Mouse (Mus musculus) midbrain, embryonic 13.5 days (tissue): ENCODE measurements at regions not wholly inside any gene's neighbourhood (a gene's known extent, or its start where the extent isn't known, plus 50 kb on each side); places are given as distances from the start of the nearest gene placed in this dataset.
A peak's percentile ranks its signal among the peaks of the same experiment; 100 is the strongest.
"Not testable (repeated sequence)": the region's sequence is repeated elsewhere in the genome, so short reads cannot be mapped to it uniquely, and the experiment has no call there.

Experiments
- ATAC-seq: fragments of 200-750 bp; cut with Nextera tagmentation; 2 replicates; pipeline ENCODE4 v1.8.0; 2017; ENCODE audit warnings: mild to moderate bottlenecking, moderate TSS enrichment, moderate library complexity
- H3K27ac ChIP-seq: fragments of 300-500 bp; sonication (generic); 2 replicates; pipeline ENCODE4 v1.5.1; 2015; ENCODE audit warnings: inconsistent platforms, mild to moderate bottlenecking, moderate library complexity
- H3K27me3 ChIP-seq: fragments of 300-500 bp; sonication (generic); 2 replicates; pipeline ENCODE4 v1.6.1; 2015; ENCODE audit warnings: mild to moderate bottlenecking, inconsistent platforms
- H3K36me3 ChIP-seq: fragments of 300-500 bp; sonication (generic); 2 replicates; pipeline ENCODE4 v1.6.1; 2015; ENCODE audit warnings: mild to moderate bottlenecking, inconsistent platforms
- H3K4me1 ChIP-seq: fragments of 300-500 bp; sonication (generic); replicated peaks from 2 replicates; pipeline ENCODE4 v1.6.1; 2015; ENCODE audit warnings: inconsistent platforms
- H3K4me2 ChIP-seq: fragments of 300-500 bp; sonication (generic); replicated peaks from 2 replicates; pipeline ENCODE4 v1.6.1; 2015; ENCODE audit warnings: moderate library complexity, mild to moderate bottlenecking, inconsistent platforms
- H3K4me3 ChIP-seq: fragments of 300-500 bp; sonication (generic); replicated peaks from 2 replicates; pipeline ENCODE4 v1.5.1; 2015; ENCODE audit warnings: mild to moderate bottlenecking, inconsistent platforms
- H3K9ac ChIP-seq: fragments of 300-500 bp; sonication (generic); replicated peaks from 2 replicates; pipeline ENCODE4 v1.6.1; 2015; ENCODE audit warnings: mild to moderate bottlenecking, inconsistent platforms
- H3K9me3 ChIP-seq: fragments of 300-500 bp; sonication (generic); 2 replicates; pipeline ENCODE4 v1.6.1; 2016; ENCODE audit warnings: mild to moderate bottlenecking, inconsistent platforms
- WGBS: fragments of 180-500 bp; shearing (Covaris S2); methylation state at CpG from one replicate; pipeline ENCODE4 v1.1.7; 2015; 5-methylcytosine and 5-hydroxymethylcytosine counted together

DNA sequence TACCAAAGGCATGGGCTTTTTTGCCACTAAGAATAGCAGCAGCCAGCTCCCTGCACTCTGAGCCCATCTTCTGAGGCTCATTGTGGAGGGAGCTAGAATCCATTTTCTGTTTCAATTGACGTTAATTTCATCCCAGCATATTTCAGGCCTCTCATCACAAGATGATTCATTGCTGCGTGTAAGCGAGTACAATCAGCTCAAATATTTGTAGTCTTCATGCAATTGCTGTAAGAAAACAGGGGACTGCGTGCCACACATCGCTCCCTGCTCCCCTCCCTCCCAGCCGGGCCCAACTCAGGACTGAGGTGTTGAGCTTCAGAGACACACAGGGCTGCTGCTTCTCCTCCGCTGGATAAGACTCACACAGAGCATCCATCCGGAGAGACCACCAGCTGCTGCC, 360.0 kb upstream of the Cdh5 start:
- Histone ChIP-seq H3K9me3 (no peaks in the 10 kb centered on the region), H3K9ac (no peak overlapping the region), H3K27me3 (no peaks in the 10 kb centered on the region), H3K4me1 (no peaks in the 10 kb centered on the region), H3K4me3 (no peak overlapping the region), H3K4me2 (no peak overlapping the region), H3K36me3 (no peaks in the 10 kb centered on the region), H3K27ac (no peak overlapping the region)
- no peak for ATAC-seq
- 63% methylated on average over 8 of the region's 8 CpGs for WGBS

DNA sequence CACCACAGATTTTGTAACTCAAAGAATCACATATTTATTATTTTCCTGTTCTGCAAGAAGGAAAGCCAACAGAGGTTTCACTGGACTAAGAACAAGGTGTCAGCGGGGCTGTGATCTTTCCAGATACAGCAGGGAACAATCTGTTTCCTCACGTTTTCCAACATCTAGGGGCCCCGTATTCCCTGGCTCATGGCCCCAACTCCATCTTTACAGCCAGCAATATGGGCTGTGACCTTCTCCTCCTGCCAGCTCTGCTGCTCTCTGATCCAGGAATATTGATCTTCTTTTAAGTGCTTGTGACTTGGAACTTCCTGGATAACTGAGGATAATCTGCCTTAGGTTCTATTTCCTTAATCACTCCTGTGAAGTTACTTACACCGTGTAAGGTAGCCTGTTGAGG, 352.7 kb upstream of the Cdh5 start:
- no peaks in the 10 kb centered on the region for H3K36me3 ChIP-seq
- 86% methylated on average over 4 of the region's 4 CpGs for WGBS
- H3K4me1 ChIP-seq = peaks cover 8% of the 10 kb centered on the region
- H3K27me3 ChIP-seq = no peaks in the 10 kb centered on the region
- no peak overlapping the region for H3K4me3 ChIP-seq
- no peak overlapping the region for H3K27ac ChIP-seq
- no peak overlapping the region for H3K4me2 ChIP-seq
- no peaks in the 10 kb centered on the region for H3K9me3 ChIP-seq
- no peak overlapping the region for H3K9ac ChIP-seq
- no peak for ATAC-seq

DNA sequence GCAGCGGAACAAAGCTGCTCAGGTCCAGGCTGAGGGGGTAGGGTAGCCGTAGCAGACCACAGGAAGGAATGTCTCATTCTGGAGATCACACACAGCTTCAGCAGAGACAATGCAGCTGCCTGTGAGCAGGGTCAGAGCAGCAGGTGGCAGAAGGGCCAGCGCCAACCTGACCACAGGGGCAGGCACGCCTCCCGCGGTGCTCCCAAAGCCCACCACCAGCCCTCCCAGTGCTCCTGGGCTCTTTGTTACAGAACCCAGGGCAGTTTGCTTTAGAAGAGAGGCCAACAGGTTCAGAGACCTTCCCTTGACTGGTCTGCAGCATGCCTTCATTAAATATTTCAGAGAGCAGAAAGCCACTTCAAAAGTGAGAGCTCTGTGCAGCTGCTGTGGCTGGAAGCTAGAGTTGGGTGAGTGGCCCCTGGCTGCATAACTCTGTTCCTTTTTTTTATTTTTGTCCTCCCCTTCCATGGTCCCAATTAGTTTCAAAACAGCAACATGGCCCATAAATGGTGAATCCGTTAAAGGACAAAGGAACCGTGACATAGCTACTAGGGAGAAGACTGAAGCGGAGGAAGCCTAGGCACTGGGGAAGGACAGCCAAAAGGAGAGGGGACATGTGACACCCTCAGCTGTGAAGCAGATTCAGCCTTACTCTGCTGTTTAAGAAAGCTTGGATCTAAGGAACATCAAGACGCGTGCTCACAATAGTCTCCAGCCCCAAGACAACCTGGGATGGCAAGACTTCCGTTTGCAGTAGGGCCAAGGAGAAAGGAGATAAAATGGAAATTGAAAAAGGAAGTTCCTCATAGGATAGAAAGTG, 350.9 kb upstream of the Cdh5 start:
- Histone ChIP-seq H3K4me1 (peaks cover 8% of the 10 kb centered on the region), H3K36me3 (no peaks in the 10 kb centered on the region), H3K27ac (no peak overlapping the region), H3K4me3 (no peak overlapping the region), H3K9me3 (no peaks in the 10 kb centered on the region), H3K9ac (no peak overlapping the region), H3K4me2 (no peak overlapping the region), H3K27me3 (no peaks in the 10 kb centered on the region)
- peak; percentile 63; the same call in 1 of the 2 replicates for ATAC-seq
- 35% methylated on average over 12 of the region's 12 CpGs for WGBS

GRCm38 (mm10) chr8:103751161-103751560, 350.3 kb upstream of the Cdh5 start:
- Histone ChIP-seq H3K4me1 (peaks cover 8% of the 10 kb centered on the region), H3K4me3 (no peak overlapping the region), H3K9me3 (no peaks in the 10 kb centered on the region), H3K4me2 (no peak overlapping the region), H3K27me3 (no peaks in the 10 kb centered on the region), H3K9ac (no peak overlapping the region), H3K36me3 (no peaks in the 10 kb centered on the region), H3K27ac (no peak overlapping the region)
- WGBS = 76% methylated on average over 2 of the region's 2 CpGs
- ATAC-seq = no peak

GRCm38 (mm10) chr8:103763821-103764220, 337.6 kb upstream of the Cdh5 start:
- 69% methylated on average over 1 of the region's 1 CpGs for WGBS
- Histone ChIP-seq H3K36me3 (no peaks in the 10 kb centered on the region), H3K4me2 (no peak overlapping the region), H3K9me3 (no peaks in the 10 kb centered on the region), H3K4me3 (no peak overlapping the region), H3K27ac (no peak overlapping the region), H3K9ac (no peak overlapping the region), H3K27me3 (no peaks in the 10 kb centered on the region), H3K4me1 (no peaks in the 10 kb centered on the region)
- no peak for ATAC-seq

DNA sequence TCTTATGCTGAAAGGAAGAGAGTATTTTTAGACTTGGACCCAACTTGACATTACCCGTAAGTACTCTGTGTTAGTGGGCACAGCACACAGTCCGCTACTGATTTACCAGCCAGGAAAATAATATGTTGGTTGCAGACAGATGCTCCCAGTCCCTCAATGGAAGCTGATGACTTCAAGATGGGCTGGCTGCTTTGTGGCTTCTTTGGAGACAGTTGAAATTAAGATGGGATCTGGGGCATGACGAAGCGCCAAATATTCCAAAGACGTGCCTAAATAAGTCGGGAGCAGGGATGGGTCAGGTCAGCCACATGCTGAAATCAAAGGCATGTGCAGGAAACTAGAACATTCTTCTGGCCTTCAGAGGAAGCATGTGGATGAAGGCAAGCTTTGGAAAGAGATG, 321.8 kb upstream of the Cdh5 start:
- H3K36me3 ChIP-seq = no peaks in the 10 kb centered on the region
- H3K27ac ChIP-seq = no peak overlapping the region
- no peaks in the 10 kb centered on the region for H3K27me3 ChIP-seq
- no peak overlapping the region for H3K4me3 ChIP-seq
- H3K9ac ChIP-seq = no peak overlapping the region
- H3K9me3 ChIP-seq = no peaks in the 10 kb centered on the region
- WGBS = 90% methylated on average over 6 of the region's 6 CpGs
- H3K4me1 ChIP-seq = no peaks in the 10 kb centered on the region
- H3K4me2 ChIP-seq = no peak overlapping the region
- ATAC-seq = no peak

GRCm38 (mm10) chr8:103788308-103788707, 313.1 kb upstream of the Cdh5 start:
- Histone ChIP-seq H3K27ac (no peak overlapping the region), H3K4me1 (no peaks in the 10 kb centered on the region), H3K4me2 (no peak overlapping the region), H3K4me3 (no peak overlapping the region), H3K9ac (no peak overlapping the region), H3K9me3 (no peaks in the 10 kb centered on the region), H3K27me3 (no peaks in the 10 kb centered on the region), H3K36me3 (no peaks in the 10 kb centered on the region)
- ATAC-seq = no peak
- 84% methylated on average over 3 of the region's 3 CpGs for WGBS

DNA sequence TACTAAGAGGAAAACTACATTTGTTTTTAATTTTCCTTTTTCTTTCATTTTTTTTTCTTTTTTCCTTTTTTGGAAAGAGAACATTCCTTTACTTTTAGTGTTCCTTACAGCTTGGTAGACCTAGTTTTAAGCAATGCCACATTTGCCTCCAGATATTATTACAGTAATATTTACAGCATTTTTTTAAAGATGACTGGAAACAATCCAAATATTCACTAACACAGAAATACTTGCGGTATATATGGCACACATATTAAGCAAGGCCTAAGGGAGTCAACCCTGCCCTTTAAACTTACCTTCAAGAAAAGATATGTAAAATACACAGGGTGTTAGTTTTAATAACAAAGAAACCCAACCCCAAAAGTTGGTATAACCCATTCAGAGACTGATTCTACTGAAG, 308.1 kb upstream of the Cdh5 start:
- H3K27ac ChIP-seq = no peak overlapping the region
- H3K4me1 ChIP-seq = no peaks in the 10 kb centered on the region
- no peak overlapping the region for H3K4me2 ChIP-seq
- no peak overlapping the region for H3K9ac ChIP-seq
- WGBS = 91% methylated on average over 1 of the region's 1 CpGs
- no peak overlapping the region for H3K4me3 ChIP-seq
- no peaks in the 10 kb centered on the region for H3K9me3 ChIP-seq
- ATAC-seq = no peak
- no peaks in the 10 kb centered on the region for H3K36me3 ChIP-seq
- no peaks in the 10 kb centered on the region for H3K27me3 ChIP-seq

- H3K4me2 ChIP-seq, H3K4me3 ChIP-seq, ATAC-seq, H3K4me1 ChIP-seq, H3K9me3 ChIP-seq, H3K27me3 ChIP-seq, H3K27ac ChIP-seq, H3K9ac ChIP-seq, H3K36me3 ChIP-seq: not testable (repeated sequence)
- WGBS = 76% methylated on average over 2 of the region's 2 CpGs
Observed at GRCm38 (mm10) chr8:103798630-103799029, 302.8 kb upstream of the Cdh5 start.

DNA sequence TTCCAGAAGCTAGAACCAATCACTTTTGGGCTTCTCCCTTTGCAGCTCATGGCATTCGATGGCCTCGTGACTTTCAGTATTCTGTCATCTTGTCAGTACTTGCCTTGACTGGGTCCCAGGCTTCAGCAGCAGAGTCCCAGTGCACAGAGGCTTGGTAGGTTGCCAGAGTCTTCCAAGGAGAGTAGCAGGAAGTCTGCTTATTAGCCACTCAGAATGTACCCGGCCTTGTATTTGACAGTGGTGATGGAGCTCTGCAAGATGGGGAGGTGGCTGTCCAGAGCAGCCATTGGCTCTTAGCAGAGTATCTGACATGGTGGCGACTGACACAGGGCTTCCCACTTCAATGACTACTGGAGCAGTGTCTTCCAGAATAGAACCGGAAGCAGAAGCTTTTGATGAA, 293.3 kb upstream of the Cdh5 start:
- no peaks in the 10 kb centered on the region for H3K4me1 ChIP-seq
- WGBS = 85% methylated on average over 5 of the region's 5 CpGs
- no peaks in the 10 kb centered on the region for H3K36me3 ChIP-seq
- no peak overlapping the region for H3K4me2 ChIP-seq
- H3K27ac ChIP-seq = no peak overlapping the region
- no peaks in the 10 kb centered on the region for H3K27me3 ChIP-seq
- no peak overlapping the region for H3K4me3 ChIP-seq
- no peak overlapping the region for H3K9ac ChIP-seq
- no peak for ATAC-seq
- H3K9me3 ChIP-seq = no peaks in the 10 kb centered on the region

DNA sequence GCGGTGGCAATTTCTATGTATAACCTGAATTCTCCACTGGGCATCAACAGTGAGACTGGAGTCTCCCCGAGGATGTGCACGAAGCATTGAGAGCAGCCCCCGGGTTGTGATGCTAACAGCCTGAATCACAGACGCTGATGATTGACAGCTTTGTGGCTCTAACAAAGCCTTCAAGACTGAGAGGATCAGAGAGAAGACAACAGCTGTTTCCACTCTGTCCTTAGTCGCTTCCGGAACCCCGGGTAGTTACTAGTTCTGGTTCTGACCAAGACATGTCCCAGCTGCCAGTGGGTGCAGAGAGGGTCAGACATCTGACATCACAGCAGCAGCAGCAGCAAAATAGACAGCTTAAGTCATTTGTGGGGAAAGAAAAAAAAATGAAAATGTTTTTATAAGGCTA, 292.8 kb upstream of the Cdh5 start:
- WGBS = 52% methylated on average over 8 of the region's 8 CpGs
- ATAC-seq = no peak
- Histone ChIP-seq H3K27me3 (no peaks in the 10 kb centered on the region), H3K9me3 (no peaks in the 10 kb centered on the region), H3K27ac (no peak overlapping the region), H3K4me2 (no peak overlapping the region), H3K9ac (no peak overlapping the region), H3K36me3 (no peaks in the 10 kb centered on the region), H3K4me1 (0 out of 2 replicates have a peak, but pooled peaks cover under 1% of the 10 kb centered on the region), H3K4me3 (no peak overlapping the region)

GRCm38 (mm10) chr8:103809140-103809539, 292.3 kb upstream of the Cdh5 start:
- WGBS = 82% methylated on average over 7 of the region's 7 CpGs
- Histone ChIP-seq H3K36me3 (no peaks in the 10 kb centered on the region), H3K4me3 (no peak overlapping the region), H3K9ac (no peak overlapping the region), H3K9me3 (no peaks in the 10 kb centered on the region), H3K27ac (no peak overlapping the region), H3K27me3 (no peaks in the 10 kb centered on the region), H3K4me1 (0 out of 2 replicates have a peak, but pooled peaks cover 4% of the 10 kb centered on the region), H3K4me2 (no peak overlapping the region)
- ATAC-seq = no peak
